Mouse (Mus musculus): ENCODE measurements around the gene Mafg. TPM values are rescaled to one million over a fixed set of nuclear protein-coding genes. Genes with fewer than 3 reads are reported as not detected.

Mafg gene
- polyA plus RNA-seq, 1 experiment from 2014 or later: 17.8 TPM

DNA sequence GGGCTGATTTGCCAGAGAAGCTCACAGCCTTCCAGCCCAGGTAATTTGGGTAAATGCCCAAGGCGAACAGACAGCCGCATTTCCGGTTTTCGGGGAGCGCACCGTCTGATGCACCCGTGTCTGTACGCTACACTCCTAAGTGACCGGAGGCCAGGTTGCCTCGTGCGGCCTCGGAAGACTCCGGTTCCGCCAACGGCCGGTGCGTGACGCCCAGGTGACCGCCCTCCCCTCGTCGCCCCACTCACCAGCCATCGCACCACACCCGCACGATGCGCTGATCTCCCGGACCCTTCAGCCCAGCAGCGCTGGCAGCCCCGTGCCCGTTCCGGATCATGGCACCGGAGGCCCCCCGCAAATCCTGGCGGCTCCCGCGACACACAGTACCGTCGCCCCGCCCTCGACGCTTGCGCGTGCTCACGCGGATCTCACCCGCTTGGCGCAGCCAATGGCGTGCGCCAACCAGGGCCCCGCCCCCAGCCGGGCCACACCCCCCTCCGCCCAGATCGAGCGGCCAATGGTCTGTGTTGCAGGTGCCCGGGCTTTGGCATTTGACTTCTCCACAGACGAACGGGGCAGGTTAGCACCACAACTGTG is 15.8 kb downstream of the Mafg start, which contains the start of gene Pcyt2:
Pcyt2 (minus strand) TSS at position 418 of the 594 bp plus-strand sequence.
- Histone ChIP-seq H3K27ac (peak within 1 kb of the TSS; percentile 78), H3K27me3 (no peaks in the 10 kb centered on the region), H3K4me3 (peak within 1 kb of the TSS; percentile 84), H3K36me3 (peaks cover 47% of the 10 kb centered on the region), H3K4me2 (peak within 1 kb of the TSS; percentile 87), H3K9ac (peak within 1 kb of the TSS; percentile 80), H3K9me3 (replicated peaks) (no peaks in the 10 kb centered on the region), H3K4me1 (replicated peaks) (peaks cover 21% of the 10 kb centered on the region)
- ATAC-seq (replicated peaks; ENCODE audit: insufficient number of reproducible peaks, insufficient read depth, low FRiP score, low read depth): peak; percentile 94
- under 1% methylated on average over 56 of the region's 56 CpGs for WGBS

DNA sequence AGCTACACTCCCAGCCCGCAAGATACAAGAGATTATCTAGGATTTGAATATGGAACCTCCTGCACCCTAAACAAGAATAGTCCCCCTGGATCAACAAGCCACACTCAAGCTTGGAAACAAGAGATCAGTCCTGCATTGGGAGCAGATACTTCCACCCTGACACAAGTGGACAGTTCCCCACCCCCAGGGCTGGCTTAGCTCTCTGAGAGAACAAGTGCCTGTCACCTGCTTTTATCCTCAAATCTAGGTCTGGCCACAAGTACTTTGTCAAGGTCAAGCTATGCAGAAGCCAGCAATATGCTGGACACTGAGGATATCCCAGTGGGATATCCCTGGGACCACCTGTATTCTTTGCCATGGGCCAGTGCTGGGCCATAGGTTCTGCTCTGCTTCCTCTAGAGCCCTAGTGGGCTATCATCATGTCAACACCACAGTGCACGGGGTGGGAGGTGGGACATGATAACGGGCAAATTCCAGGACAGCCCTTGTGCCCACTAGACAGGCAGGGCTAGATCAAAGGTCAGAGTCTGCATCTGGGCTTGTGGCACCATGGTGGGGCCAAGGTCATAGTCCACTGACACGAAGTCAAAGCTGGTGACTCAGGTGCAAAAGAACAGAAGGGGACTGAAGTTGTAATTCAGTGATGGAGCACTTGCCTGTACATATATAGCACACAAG is 16.6 kb downstream of the Mafg start:
- Histone ChIP-seq H3K4me1 (replicated peaks) (peaks cover 21% of the 10 kb centered on the region), H3K27me3 (no peaks in the 10 kb centered on the region), H3K9ac (peak overlapping the region; percentile 80), H3K4me2 (peak overlapping the region; percentile 87), H3K27ac (peak overlapping the region; percentile 78), H3K4me3 (peak overlapping the region; percentile 84), H3K9me3 (replicated peaks) (no peaks in the 10 kb centered on the region), H3K36me3 (peaks cover 54% of the 10 kb centered on the region)
- no peak for ATAC-seq (replicated peaks; ENCODE audit: insufficient number of reproducible peaks, insufficient read depth, low FRiP score, low read depth)
- WGBS: 34% methylated on average over 4 of the region's 4 CpGs

- no peak for ATAC-seq (replicated peaks; ENCODE audit: insufficient number of reproducible peaks, insufficient read depth, low FRiP score, low read depth)
- WGBS: 89% methylated on average over 11 of the region's 11 CpGs
- Histone ChIP-seq H3K9me3 (replicated peaks) (no peaks in the 10 kb centered on the region), H3K27me3 (no peaks in the 10 kb centered on the region), H3K27ac (no peak overlapping the region), H3K36me3 (peaks cover 55% of the 10 kb centered on the region), H3K9ac (no peak overlapping the region), H3K4me2 (no peak overlapping the region), H3K4me3 (no peak overlapping the region), H3K4me1 (replicated peaks) (peaks cover 21% of the 10 kb centered on the region)
Measured at GRCm38 (mm10) chr11:120615606-120616203, 17.7 kb downstream of the Mafg start.

DNA sequence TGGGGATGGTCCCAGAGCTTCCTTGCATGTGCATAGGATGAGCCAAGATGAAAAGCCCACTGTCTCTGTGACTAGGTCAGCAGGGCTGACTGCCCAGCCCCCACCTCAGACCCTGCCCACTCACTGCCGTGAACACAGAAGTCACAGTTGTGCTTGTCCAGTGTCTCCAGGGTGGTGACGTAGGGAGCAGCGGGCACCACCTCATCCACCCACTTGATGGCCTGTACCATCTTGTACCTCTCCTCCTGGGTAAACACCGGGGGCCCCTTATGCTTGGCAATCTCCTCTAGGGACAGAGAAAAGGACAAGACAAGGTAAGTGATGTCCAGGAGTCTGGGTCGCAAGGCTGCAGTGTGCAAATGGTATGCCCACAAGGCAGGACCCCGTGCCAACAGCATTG is 18.2 kb downstream of the Mafg start:
- Histone ChIP-seq H3K27me3 (no peaks in the 10 kb centered on the region), H3K36me3 (peaks cover 55% of the 10 kb centered on the region), H3K4me2 (no peak overlapping the region), H3K9ac (no peak overlapping the region), H3K27ac (no peak overlapping the region), H3K4me3 (no peak overlapping the region), H3K9me3 (replicated peaks) (no peaks in the 10 kb centered on the region), H3K4me1 (replicated peaks) (peaks cover 21% of the 10 kb centered on the region)
- no peak for ATAC-seq (replicated peaks; ENCODE audit: insufficient number of reproducible peaks, insufficient read depth, low FRiP score, low read depth)
- WGBS: 91% methylated on average over 6 of the region's 6 CpGs

DNA sequence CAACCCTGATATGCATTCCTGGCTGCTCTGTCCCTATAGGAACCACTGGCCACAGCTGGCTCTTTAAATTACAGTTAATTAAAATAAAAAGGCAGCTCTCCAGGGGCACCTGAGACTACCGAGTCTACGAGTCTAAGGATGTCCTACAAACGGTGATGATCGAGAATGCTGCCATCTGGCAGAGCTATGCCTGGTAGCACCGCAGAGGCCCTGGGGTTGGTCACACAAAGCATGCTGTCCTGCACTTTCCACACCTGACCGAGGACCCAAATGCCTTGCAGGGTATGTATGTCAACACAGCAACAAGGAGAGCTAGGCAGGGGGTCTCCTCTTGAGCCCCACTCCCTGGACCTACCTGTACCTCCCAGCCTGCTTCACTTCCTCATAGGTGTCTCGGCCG is 19.4 kb downstream of the Mafg start:
- peaks cover 49% of the 10 kb centered on the region for H3K36me3 ChIP-seq
- WGBS: 85% methylated on average over 8 of the region's 8 CpGs

DNA sequence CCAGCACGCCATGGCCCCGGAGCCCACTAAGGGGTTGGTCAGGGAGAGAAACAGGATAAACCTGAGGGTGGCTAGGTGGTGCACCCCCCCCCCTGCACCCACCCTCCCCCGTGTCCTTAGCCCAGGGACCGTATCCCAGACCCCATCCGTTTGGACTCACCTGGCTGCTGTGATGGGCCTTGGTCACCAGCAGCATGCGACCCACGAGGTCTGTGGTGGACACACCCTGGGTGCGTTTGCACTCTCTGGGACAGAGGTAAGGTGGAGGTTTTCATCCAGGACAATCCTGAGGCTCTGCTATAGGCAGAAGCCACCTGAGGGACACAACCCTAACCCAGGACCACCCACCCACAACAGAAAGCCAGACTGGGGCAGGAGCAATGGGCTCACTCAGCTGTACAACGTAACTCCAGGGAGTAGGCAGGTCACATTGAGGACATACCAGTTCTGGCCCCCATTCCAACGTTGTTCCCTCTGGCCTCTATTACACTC is 19.9 kb downstream of the Mafg start:
- H3K27me3 ChIP-seq: no peaks in the 10 kb centered on the region
- H3K4me1 ChIP-seq (replicated peaks): peaks cover 34% of the 10 kb centered on the region
- no peak overlapping the region for H3K9ac ChIP-seq
- H3K27ac ChIP-seq: no peak overlapping the region
- H3K9me3 ChIP-seq (replicated peaks): no peaks in the 10 kb centered on the region
- H3K4me3 ChIP-seq: no peak overlapping the region
- WGBS: 80% methylated on average over 10 of the region's 10 CpGs
- no peak for ATAC-seq (replicated peaks; ENCODE audit: insufficient number of reproducible peaks, insufficient read depth, low FRiP score, low read depth)
- H3K36me3 ChIP-seq: peaks cover 47% of the 10 kb centered on the region
- H3K4me2 ChIP-seq: no peak overlapping the region

More for the DNA sequence above, 19.4 kb downstream of the Mafg start:
- peaks cover 30% of the 10 kb centered on the region for H3K4me1 ChIP-seq (replicated peaks)
- H3K9ac ChIP-seq: no peak overlapping the region
- no peaks in the 10 kb centered on the region for H3K27me3 ChIP-seq
- no peak for ATAC-seq (replicated peaks; ENCODE audit: insufficient number of reproducible peaks, insufficient read depth, low FRiP score, low read depth)
- no peaks in the 10 kb centered on the region for H3K9me3 ChIP-seq (replicated peaks)
- H3K4me3 ChIP-seq: no peak overlapping the region
- H3K27ac ChIP-seq: no peak overlapping the region
- H3K4me2 ChIP-seq: no peak overlapping the region

GRCm38 (mm10) chr11:120612763-120613162 is 20.6 kb downstream of the Mafg start:
- no peaks in the 10 kb centered on the region for H3K27me3 ChIP-seq
- no peaks in the 10 kb centered on the region for H3K9me3 ChIP-seq (replicated peaks)
- H3K27ac ChIP-seq: no peak overlapping the region
- H3K4me3 ChIP-seq: no peak overlapping the region
- no peak for ATAC-seq (replicated peaks; ENCODE audit: insufficient number of reproducible peaks, insufficient read depth, low FRiP score, low read depth)
- WGBS: 40% methylated on average over 6 of the region's 6 CpGs
- H3K4me2 ChIP-seq: no peak overlapping the region
- H3K4me1 ChIP-seq (replicated peaks): peaks cover 34% of the 10 kb centered on the region
- H3K9ac ChIP-seq: no peak overlapping the region
- H3K36me3 ChIP-seq: peaks cover 43% of the 10 kb centered on the region

GRCm38 (mm10) chr11:120610477-120611046 is 22.8 kb downstream of the Mafg start:
- Histone ChIP-seq H3K27me3 (no peaks in the 10 kb centered on the region), H3K4me3 (no peak overlapping the region), H3K27ac (no peak overlapping the region), H3K4me1 (replicated peaks) (peaks cover 38% of the 10 kb centered on the region), H3K9ac (no peak overlapping the region), H3K4me2 (no peak overlapping the region), H3K9me3 (replicated peaks) (no peaks in the 10 kb centered on the region), H3K36me3 (peaks cover 47% of the 10 kb centered on the region)
- WGBS: 84% methylated on average over 9 of the region's 9 CpGs
- no peak for ATAC-seq (replicated peaks; ENCODE audit: insufficient number of reproducible peaks, insufficient read depth, low FRiP score, low read depth)

GRCm38 (mm10) chr11:120609250-120609649 is 24.1 kb downstream of the Mafg start:
- 27% methylated on average over 8 of the region's 8 CpGs for WGBS
- H3K4me2 ChIP-seq: peak overlapping the region; percentile 80
- H3K27ac ChIP-seq: peak overlapping the region; percentile 61
- no peaks in the 10 kb centered on the region for H3K9me3 ChIP-seq (replicated peaks)
- ATAC-seq (replicated peaks; ENCODE audit: insufficient number of reproducible peaks, insufficient read depth, low FRiP score, low read depth): peak; percentile 61
- peak overlapping the region; percentile 55 for H3K9ac ChIP-seq
- H3K27me3 ChIP-seq: no peaks in the 10 kb centered on the region
- peak overlapping the region; percentile 46 for H3K4me3 ChIP-seq
- peaks cover 38% of the 10 kb centered on the region for H3K4me1 ChIP-seq (replicated peaks)
- peaks cover 55% of the 10 kb centered on the region for H3K36me3 ChIP-seq

GRCm38 (mm10) chr11:120608241-120609034 is 25.0 kb downstream of the Mafg start, which contains the start of gene Npb:
Gene Npb (plus strand): TSS chr11:120608477.
- Histone ChIP-seq H3K27ac (peak within 1 kb of the TSS; percentile 61), H3K9ac (peak within 1 kb of the TSS; percentile 55), H3K4me1 (replicated peaks) (peaks cover 38% of the 10 kb centered on the region), H3K9me3 (replicated peaks) (no peaks in the 10 kb centered on the region), H3K27me3 (no peaks in the 10 kb centered on the region), H3K4me3 (peak within 1 kb of the TSS; percentile 46), H3K36me3 (peaks cover 55% of the 10 kb centered on the region), H3K4me2 (peak within 1 kb of the TSS; percentile 80)
- ATAC-seq (replicated peaks; ENCODE audit: insufficient number of reproducible peaks, insufficient read depth, low FRiP score, low read depth): no peak
- 9% methylated on average over 45 of the region's 45 CpGs for WGBS

All from heart, embryonic 15.5 days (tissue).